Mouse (Mus musculus): ENCODE data around the gene Parp14. TPM values are rescaled to one million over a fixed set of nuclear protein-coding genes. Genes with fewer than 3 reads are reported as not detected.

Gene Parp14
- polyA plus RNA-seq, 1 experiment from 2014 or later, result 0.13 TPM

DNA sequence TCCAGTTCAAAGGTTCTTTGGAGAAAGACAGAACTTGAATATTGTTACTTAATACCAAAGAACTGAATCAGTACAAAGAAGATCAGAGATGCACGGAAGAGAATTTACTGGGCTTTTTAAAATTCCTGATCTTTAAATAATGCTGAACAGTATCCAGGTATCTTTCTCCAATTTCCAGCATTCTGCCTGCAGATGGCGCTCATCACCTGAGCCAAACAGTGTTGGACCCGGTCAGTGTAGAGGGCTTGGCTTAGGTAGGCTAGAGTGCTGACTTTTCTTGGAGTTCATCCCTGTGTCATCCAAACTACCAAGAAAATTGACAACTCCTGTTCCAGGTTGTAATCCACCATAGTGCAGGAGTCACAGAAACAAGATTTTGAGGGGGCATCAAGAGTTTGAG, 3.1 kb upstream of the Parp14 start:
- 45% methylated on average over 3 of the region's 3 CpGs for WGBS
- Histone ChIP-seq H3K4me1 (ENCODE audit: control insufficient read depth, insufficient read depth, low read length) (peaks cover 3% of the 10 kb centered on the region; the same call in 1 of the 2 replicates), H3K9ac (replicated peaks; ENCODE audit: low read depth, low read length) (no peak overlapping the region)

DNA sequence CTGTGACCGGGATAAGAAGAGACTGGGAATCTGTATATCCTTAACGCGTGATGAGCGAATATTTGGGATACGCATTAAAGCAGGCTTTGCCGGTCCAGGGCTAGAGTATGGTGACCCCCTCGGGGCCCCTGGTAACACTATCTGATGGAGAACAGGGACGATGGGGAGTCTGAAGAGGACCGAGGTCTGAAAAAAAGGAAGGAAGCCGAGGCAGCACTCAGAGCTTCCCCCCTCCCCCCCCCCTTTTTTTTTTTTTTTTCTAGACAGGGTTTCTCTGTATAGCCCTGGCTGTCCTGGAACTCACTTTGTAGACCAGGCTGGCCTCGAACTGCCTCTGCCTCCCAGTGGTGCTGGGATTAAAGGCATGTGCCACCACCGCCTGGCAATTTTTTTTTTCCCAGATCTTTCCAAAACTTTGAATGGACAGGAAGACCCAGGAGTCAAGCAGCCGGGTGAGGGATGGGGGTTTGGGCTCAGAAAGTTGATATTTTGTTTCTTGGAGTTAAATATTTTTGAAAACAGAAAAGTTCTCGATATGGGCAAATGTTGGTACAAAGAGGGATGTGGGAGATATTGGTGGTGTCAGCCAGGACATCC, 1.2 kb upstream of the Parp14 start:
- no peak for ATAC-seq (ENCODE audit: low read depth)
- Histone ChIP-seq H3K36me3 (ENCODE audit: control insufficient read depth, insufficient read depth, low read length) (no peaks in the 10 kb centered on the region), H3K9ac (replicated peaks; ENCODE audit: low read depth, low read length) (no peak overlapping the region), H3K27me3 (ENCODE audit: control insufficient read depth, insufficient read depth, low read length) (peaks cover 7% of the 10 kb centered on the region; the same call in 1 of the 2 replicates), H3K27ac (ENCODE audit: low read depth, low read length) (no peak overlapping the region), H3K4me3 (ENCODE audit: low read depth, low read length) (no peak overlapping the region), H3K9me3 (ENCODE audit: control insufficient read depth, low read length) (no peaks in the 10 kb centered on the region), H3K4me1 (ENCODE audit: control insufficient read depth, insufficient read depth, low read length) (peaks cover 3% of the 10 kb centered on the region; the same call in 1 of the 2 replicates), H3K4me2 (ENCODE audit: low read depth, low read length) (no peak overlapping the region)
- WGBS, result 44% methylated on average over 14 of the region's 14 CpGs

More for the DNA sequence above, 3.1 kb upstream of the Parp14 start:
- no peaks in the 10 kb centered on the region for H3K36me3 ChIP-seq (ENCODE audit: control insufficient read depth, insufficient read depth, low read length)
- no peak for ATAC-seq (ENCODE audit: low read depth)
- no peaks in the 10 kb centered on the region for H3K9me3 ChIP-seq (ENCODE audit: control insufficient read depth, low read length)
- H3K4me2 ChIP-seq (ENCODE audit: low read depth, low read length), result no peak overlapping the region
- H3K27ac ChIP-seq (ENCODE audit: low read depth, low read length), result no peak overlapping the region
- peaks cover 4% of the 10 kb centered on the region; the same call in 1 of the 2 replicates for H3K27me3 ChIP-seq (ENCODE audit: control insufficient read depth, insufficient read depth, low read length)
- H3K4me3 ChIP-seq (ENCODE audit: low read depth, low read length), result no peak overlapping the region

DNA sequence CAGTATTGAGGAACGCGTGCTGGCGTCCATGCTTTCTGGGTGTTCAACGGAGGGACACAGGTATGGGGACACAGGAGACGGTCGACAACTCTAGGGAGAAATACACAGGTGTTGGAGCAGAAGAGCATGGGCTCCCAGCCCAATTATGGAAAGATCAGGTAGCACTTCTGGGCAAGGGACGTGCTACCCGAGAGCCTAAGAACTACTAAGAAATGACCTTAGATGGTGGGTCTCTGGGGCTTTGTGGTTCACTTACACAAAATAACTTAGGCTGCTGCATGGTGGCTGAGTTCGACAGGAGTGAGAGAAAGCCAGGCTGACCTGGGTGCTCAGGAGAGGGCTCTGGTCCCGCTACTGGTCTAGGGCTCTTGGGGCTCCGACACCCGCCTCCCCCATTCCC, 554 bp upstream of the Parp14 start:
- H3K4me1 ChIP-seq (ENCODE audit: control insufficient read depth, insufficient read depth, low read length), result peaks cover 3% of the 10 kb centered on the region; the same call in 1 of the 2 replicates
- 34% methylated on average over 12 of the region's 12 CpGs for WGBS
- no peak overlapping the region for H3K27ac ChIP-seq (ENCODE audit: low read depth, low read length)
- H3K9me3 ChIP-seq (ENCODE audit: control insufficient read depth, low read length), result no peaks in the 10 kb centered on the region
- no peak overlapping the region for H3K9ac ChIP-seq (replicated peaks; ENCODE audit: low read depth, low read length)
- H3K4me2 ChIP-seq (ENCODE audit: low read depth, low read length), result peak overlapping the region; percentile 70
- H3K4me3 ChIP-seq (ENCODE audit: low read depth, low read length), result no peak overlapping the region
- H3K36me3 ChIP-seq (ENCODE audit: control insufficient read depth, insufficient read depth, low read length), result no peaks in the 10 kb centered on the region
- H3K27me3 ChIP-seq (ENCODE audit: control insufficient read depth, insufficient read depth, low read length), result peaks cover 7% of the 10 kb centered on the region; the same call in 1 of the 2 replicates
- no peak for ATAC-seq (ENCODE audit: low read depth)

DNA sequence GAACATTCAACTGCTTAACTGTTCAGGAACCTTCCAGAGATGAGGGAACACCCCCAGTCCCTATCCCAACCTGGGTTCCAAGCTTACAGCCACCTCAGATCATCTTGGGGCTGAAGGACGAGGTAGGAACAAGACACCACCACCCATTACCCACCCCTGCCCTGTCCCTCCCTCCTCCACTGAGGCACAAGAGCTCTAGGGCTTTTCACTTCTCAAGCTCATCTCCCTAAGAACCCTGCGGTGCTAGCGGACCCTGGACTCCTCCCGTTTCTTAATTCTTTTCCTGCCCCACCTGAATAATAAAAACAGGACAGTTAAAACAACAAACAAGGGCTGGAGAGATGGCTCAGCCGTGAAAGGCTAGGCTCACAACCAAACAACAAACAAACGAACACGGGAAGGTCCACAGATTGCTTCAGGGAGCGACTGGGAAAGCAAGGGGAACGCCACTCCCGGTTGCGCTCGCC, 730 bp downstream of the Parp14 start:
- H3K27ac ChIP-seq (ENCODE audit: low read depth, low read length), result no peak overlapping the region
- H3K4me2 ChIP-seq (ENCODE audit: low read depth, low read length), result peak overlapping the region; percentile 70
- H3K9ac ChIP-seq (replicated peaks; ENCODE audit: low read depth, low read length), result peak overlapping the region; percentile 8
- WGBS, result under 1% methylated on average over 12 of the region's 12 CpGs
- no peaks in the 10 kb centered on the region for H3K36me3 ChIP-seq (ENCODE audit: control insufficient read depth, insufficient read depth, low read length)
- peaks cover 3% of the 10 kb centered on the region; the same call in 1 of the 2 replicates for H3K4me1 ChIP-seq (ENCODE audit: control insufficient read depth, insufficient read depth, low read length)
- ATAC-seq (ENCODE audit: low read depth), result no peak
- H3K27me3 ChIP-seq (ENCODE audit: control insufficient read depth, insufficient read depth, low read length), result peaks cover 7% of the 10 kb centered on the region; the same call in 1 of the 2 replicates
- no peaks in the 10 kb centered on the region for H3K9me3 ChIP-seq (ENCODE audit: control insufficient read depth, low read length)
- peak overlapping the region; percentile 35 for H3K4me3 ChIP-seq (ENCODE audit: low read depth, low read length)

DNA sequence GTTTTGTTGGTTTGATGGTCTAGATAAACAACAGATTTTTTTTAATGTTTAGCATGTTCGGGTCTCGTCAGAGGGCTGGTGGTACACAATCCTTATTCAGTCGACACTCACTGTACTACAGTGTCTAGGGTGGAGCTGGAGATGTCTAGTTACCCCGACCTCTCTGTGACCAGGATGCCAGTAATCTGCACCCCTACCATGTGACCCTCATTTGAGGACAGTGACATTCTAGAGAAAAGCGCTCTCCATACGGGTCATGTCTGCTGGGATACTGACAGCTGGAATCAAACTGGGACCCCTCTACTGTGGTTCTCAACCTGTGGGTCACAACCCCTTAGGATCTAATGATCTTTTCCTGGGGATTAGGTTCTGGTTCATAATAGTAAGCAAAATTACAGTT, 1.7 kb downstream of the Parp14 start:
- WGBS, result 84% methylated on average over 6 of the region's 6 CpGs
- no peaks in the 10 kb centered on the region for H3K9me3 ChIP-seq (ENCODE audit: control insufficient read depth, low read length)
- H3K9ac ChIP-seq (replicated peaks; ENCODE audit: low read depth, low read length), result no peak overlapping the region
- H3K36me3 ChIP-seq (ENCODE audit: control insufficient read depth, insufficient read depth, low read length), result no peaks in the 10 kb centered on the region
- H3K4me1 ChIP-seq (ENCODE audit: control insufficient read depth, insufficient read depth, low read length), result peaks cover 3% of the 10 kb centered on the region; the same call in 1 of the 2 replicates
- no peak overlapping the region for H3K4me3 ChIP-seq (ENCODE audit: low read depth, low read length)
- H3K27me3 ChIP-seq (ENCODE audit: control insufficient read depth, insufficient read depth, low read length), result peaks cover 7% of the 10 kb centered on the region; the same call in 1 of the 2 replicates
- no peak overlapping the region for H3K27ac ChIP-seq (ENCODE audit: low read depth, low read length)
- H3K4me2 ChIP-seq (ENCODE audit: low read depth, low read length), result no peak overlapping the region
- no peak for ATAC-seq (ENCODE audit: low read depth)

DNA sequence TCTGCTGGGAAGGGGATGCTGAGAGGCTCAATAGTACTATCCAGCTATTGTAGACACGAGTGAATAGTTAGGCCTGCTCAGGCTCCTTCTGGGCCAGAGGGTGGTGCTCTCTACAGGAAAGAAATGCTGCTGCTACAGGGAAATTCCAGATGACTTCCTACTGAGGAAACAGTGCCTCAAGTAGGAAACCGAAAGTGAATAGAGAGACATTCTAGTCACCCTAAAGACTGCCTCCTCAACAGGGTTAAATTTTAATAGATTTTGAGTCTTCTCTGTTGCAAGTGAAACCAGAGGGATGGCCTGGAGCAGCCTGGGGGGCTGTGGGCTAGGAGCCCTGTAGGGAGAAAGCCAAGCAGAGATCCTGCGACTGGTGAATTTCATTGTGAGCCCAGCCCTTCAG, 2.2 kb downstream of the Parp14 start:
- no peak overlapping the region for H3K27ac ChIP-seq (ENCODE audit: low read depth, low read length)
- ATAC-seq (ENCODE audit: low read depth), result no peak
- no peak overlapping the region for H3K4me2 ChIP-seq (ENCODE audit: low read depth, low read length)
- no peaks in the 10 kb centered on the region for H3K9me3 ChIP-seq (ENCODE audit: control insufficient read depth, low read length)
- 40% methylated on average over 3 of the region's 3 CpGs for WGBS
- peaks cover 7% of the 10 kb centered on the region; the same call in 1 of the 2 replicates for H3K27me3 ChIP-seq (ENCODE audit: control insufficient read depth, insufficient read depth, low read length)
- peaks cover 3% of the 10 kb centered on the region; the same call in 1 of the 2 replicates for H3K4me1 ChIP-seq (ENCODE audit: control insufficient read depth, insufficient read depth, low read length)
- H3K9ac ChIP-seq (replicated peaks; ENCODE audit: low read depth, low read length), result no peak overlapping the region
- no peak overlapping the region for H3K4me3 ChIP-seq (ENCODE audit: low read depth, low read length)
- no peaks in the 10 kb centered on the region for H3K36me3 ChIP-seq (ENCODE audit: control insufficient read depth, insufficient read depth, low read length)

DNA sequence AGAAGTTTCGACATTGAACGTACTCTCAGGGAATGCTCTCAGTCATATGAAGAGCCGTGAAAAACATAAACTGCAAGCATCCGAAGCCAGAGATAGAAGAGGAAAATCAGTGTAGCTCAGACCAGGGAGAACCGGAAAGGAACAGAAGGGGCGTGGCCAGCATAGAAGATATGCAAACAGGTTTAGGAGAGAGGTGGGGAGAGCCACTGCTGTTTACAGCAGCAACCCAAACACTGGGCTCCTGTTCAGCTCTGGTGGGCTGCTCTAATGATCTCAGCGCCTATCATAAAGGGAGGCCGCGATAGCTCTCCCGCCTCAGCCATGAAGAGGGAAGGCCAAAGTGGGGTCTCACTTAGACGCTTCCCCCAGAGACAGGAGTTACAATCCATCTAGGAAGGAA, 3.6 kb downstream of the Parp14 start:
- no peak for ATAC-seq (ENCODE audit: low read depth)
- H3K9me3 ChIP-seq (ENCODE audit: control insufficient read depth, low read length), result no peaks in the 10 kb centered on the region
- H3K4me3 ChIP-seq (ENCODE audit: low read depth, low read length), result no peak overlapping the region
- peaks cover 3% of the 10 kb centered on the region; the same call in 1 of the 2 replicates for H3K4me1 ChIP-seq (ENCODE audit: control insufficient read depth, insufficient read depth, low read length)
- H3K36me3 ChIP-seq (ENCODE audit: control insufficient read depth, insufficient read depth, low read length), result no peaks in the 10 kb centered on the region
- H3K27ac ChIP-seq (ENCODE audit: low read depth, low read length), result no peak overlapping the region
- H3K4me2 ChIP-seq (ENCODE audit: low read depth, low read length), result no peak overlapping the region
- 79% methylated on average over 11 of the region's 11 CpGs for WGBS
- peaks cover 7% of the 10 kb centered on the region; the same call in 1 of the 2 replicates for H3K27me3 ChIP-seq (ENCODE audit: control insufficient read depth, insufficient read depth, low read length)
- H3K9ac ChIP-seq (replicated peaks; ENCODE audit: low read depth, low read length), result no peak overlapping the region

DNA sequence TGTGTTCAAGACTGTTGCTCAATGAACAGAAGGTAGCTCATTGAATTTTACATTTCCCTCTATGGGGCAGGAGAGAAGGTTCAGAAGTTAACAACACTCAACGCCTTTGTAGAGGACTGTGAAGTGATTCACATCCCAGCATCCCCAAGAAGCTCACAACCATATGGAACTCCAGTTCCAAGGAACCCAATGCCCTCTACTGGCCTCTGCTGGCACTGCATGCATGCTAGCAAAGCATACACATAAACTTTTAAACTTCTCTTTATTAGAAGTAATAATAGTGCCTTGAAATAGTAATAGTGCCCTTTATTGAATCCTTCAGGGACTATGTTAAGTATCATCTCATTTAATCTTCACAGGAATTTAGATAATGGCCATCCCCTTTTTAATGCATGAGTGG, 9.3 kb downstream of the Parp14 start:
- H3K36me3 ChIP-seq (ENCODE audit: control insufficient read depth, insufficient read depth, low read length), result no peaks in the 10 kb centered on the region
- 97% methylated on average over 1 of the region's 1 CpGs for WGBS
- H3K4me3 ChIP-seq (ENCODE audit: low read depth, low read length), result no peak overlapping the region
- H3K4me2 ChIP-seq (ENCODE audit: low read depth, low read length), result no peak overlapping the region
- H3K27ac ChIP-seq (ENCODE audit: low read depth, low read length), result no peak overlapping the region
- no peaks in the 10 kb centered on the region for H3K4me1 ChIP-seq (ENCODE audit: control insufficient read depth, insufficient read depth, low read length)
- no peaks in the 10 kb centered on the region for H3K27me3 ChIP-seq (ENCODE audit: control insufficient read depth, insufficient read depth, low read length)
- no peak overlapping the region for H3K9ac ChIP-seq (replicated peaks; ENCODE audit: low read depth, low read length)
- ATAC-seq (ENCODE audit: low read depth), result no peak
- no peaks in the 10 kb centered on the region for H3K9me3 ChIP-seq (ENCODE audit: control insufficient read depth, low read length)

DNA sequence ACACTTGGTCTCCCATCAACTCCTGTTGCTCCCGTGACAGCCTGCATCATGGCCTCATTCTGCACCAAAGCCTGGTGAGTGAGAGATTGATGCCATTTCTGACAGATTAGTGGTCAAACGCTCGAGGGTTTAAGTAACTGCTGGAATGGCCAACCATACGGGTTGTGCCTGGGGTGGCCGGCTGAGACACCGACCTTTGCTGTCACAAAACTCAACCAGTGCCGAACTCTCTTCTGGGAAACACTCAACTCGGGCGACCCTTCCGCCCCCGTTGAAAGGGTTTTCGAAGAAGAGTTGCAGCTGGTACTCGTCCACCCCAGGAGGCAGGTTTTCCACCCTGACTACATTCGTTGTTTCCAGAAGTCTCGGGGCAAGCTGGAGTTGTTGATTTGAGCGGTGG, 11.1 kb downstream of the Parp14 start:
- Histone ChIP-seq H3K9ac (replicated peaks; ENCODE audit: low read depth, low read length) (no peak overlapping the region), H3K9me3 (ENCODE audit: control insufficient read depth, low read length) (no peaks in the 10 kb centered on the region), H3K36me3 (ENCODE audit: control insufficient read depth, insufficient read depth, low read length) (no peaks in the 10 kb centered on the region), H3K27me3 (ENCODE audit: control insufficient read depth, insufficient read depth, low read length) (no peaks in the 10 kb centered on the region), H3K27ac (ENCODE audit: low read depth, low read length) (no peak overlapping the region), H3K4me2 (ENCODE audit: low read depth, low read length) (no peak overlapping the region), H3K4me1 (ENCODE audit: control insufficient read depth, insufficient read depth, low read length) (no peaks in the 10 kb centered on the region), H3K4me3 (ENCODE audit: low read depth, low read length) (no peak overlapping the region)
- ATAC-seq (ENCODE audit: low read depth), result no peak
- 91% methylated on average over 16 of the region's 16 CpGs for WGBS

Data from neural tube, embryonic 14.5 days (tissue).